Mouse (Mus musculus): ENCODE results near the gene Cfap73. TPM values are rescaled to one million over a fixed set of nuclear protein-coding genes. Genes with fewer than 3 reads are reported as not detected.

Cfap73 gene
- polyA plus RNA-seq, 2 experiments = not detected

GRCm38 (mm10) chr5:120647814-120648491, 13.9 kb upstream of the Cfap73 start:
- no peak for ATAC-seq (ENCODE audit: insufficient read depth)
- Histone ChIP-seq H3K9ac (replicated peaks) (no peak overlapping the region), H3K4me2 (ENCODE audit: low read depth) (peak overlapping the region; percentile 55), H3K27me3 (ENCODE audit: control insufficient read depth, insufficient read depth, low read length) (peaks cover 29% of the 10 kb centered on the region), H3K36me3 (replicated peaks; ENCODE audit: control insufficient read depth, insufficient read depth, low read depth) (no peaks in the 10 kb centered on the region), H3K9me3 (ENCODE audit: control insufficient read depth, low read length) (no peaks in the 10 kb centered on the region), H3K4me3 (ENCODE audit: insufficient read depth in 1 of 2, low read depth in 2 of 2, low read length in 2 of 2) (no peak overlapping the region), H3K27ac (no peak overlapping the region), H3K4me1 (replicated peaks; ENCODE audit: control insufficient read depth in 2 of 2, insufficient read depth in 2 of 2, low read length in 1 of 2) (peaks cover 2 to 6% of the 10 kb centered on the region in 2 experiments; a peak in 2 of 4 replicates)
- TF ChIP-seq CTCF (IDR thresholded peaks at IDR 0.05; ENCODE audit: low read depth) (0 out of 2 replicates have a peak, but pooled peaks have one; percentile 15), EP300 (IDR thresholded peaks at IDR 0.05; ENCODE audit: low read depth) (no peak)
- no peak for DNase-seq (ENCODE audit: low read depth in 3 of 3, low spot score in 3 of 3)
- 16% methylated on average over 12 of the region's 12 CpGs for WGBS (ENCODE audit: insufficient replicate concordance)

DNA sequence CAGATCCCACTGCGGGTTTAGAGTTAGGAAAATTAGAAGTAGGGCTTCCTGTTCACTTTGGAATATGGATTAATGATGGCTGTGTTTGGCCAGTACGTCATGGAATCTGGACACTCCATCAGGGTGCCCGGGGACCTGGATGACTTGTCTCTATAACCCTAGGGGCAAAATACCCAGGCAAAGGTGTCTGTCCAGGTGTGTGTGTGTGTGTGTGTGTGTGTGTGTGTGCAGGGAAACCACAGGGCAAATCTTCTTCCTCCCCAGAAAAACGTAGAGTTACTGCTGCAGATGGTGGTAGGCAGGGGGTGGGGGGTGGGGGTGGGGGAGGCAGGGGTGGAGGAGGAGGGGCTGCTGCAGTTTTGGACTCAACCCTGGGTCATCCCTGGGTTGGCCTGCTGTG, 13.3 kb upstream of the Cfap73 start:
- no peak overlapping the region for H3K9ac ChIP-seq (replicated peaks)
- DNase-seq (ENCODE audit: low read depth in 3 of 3, low spot score in 3 of 3) (no peak), ATAC-seq (ENCODE audit: insufficient read depth) (no peak)
- no peak overlapping the region for H3K27ac ChIP-seq
- H3K4me1 ChIP-seq (replicated peaks; ENCODE audit: control insufficient read depth in 2 of 2, insufficient read depth in 2 of 2, low read length in 1 of 2) = peaks cover 2 to 6% of the 10 kb centered on the region in 2 experiments; a peak in 2 of 4 replicates
- H3K36me3 ChIP-seq (replicated peaks; ENCODE audit: control insufficient read depth, insufficient read depth, low read depth) = no peaks in the 10 kb centered on the region
- H3K4me2 ChIP-seq (ENCODE audit: low read depth) = no peak overlapping the region
- no peaks in the 10 kb centered on the region for H3K9me3 ChIP-seq (ENCODE audit: control insufficient read depth, low read length)
- no peak for TF ChIP-seq CTCF (IDR thresholded peaks at IDR 0.05; ENCODE audit: low read depth)
- H3K27me3 ChIP-seq (ENCODE audit: control insufficient read depth, insufficient read depth, low read length) = peaks cover 29% of the 10 kb centered on the region
- WGBS (ENCODE audit: insufficient replicate concordance) = 54% methylated on average over 4 of the region's 4 CpGs
- H3K4me3 ChIP-seq (ENCODE audit: insufficient read depth in 1 of 2, low read depth in 2 of 2, low read length in 2 of 2) = no peak overlapping the region

- no peaks in the 10 kb centered on the region for H3K36me3 ChIP-seq (replicated peaks; ENCODE audit: control insufficient read depth, insufficient read depth, low read depth)
- TF ChIP-seq CTCF (IDR thresholded peaks at IDR 0.05; ENCODE audit: low read depth) (no peak), EP300 (IDR thresholded peaks at IDR 0.05; ENCODE audit: low read depth) (no peak)
- no peak for ATAC-seq (ENCODE audit: insufficient read depth)
- no peak overlapping the region for H3K4me2 ChIP-seq (ENCODE audit: low read depth)
- DNase-seq (ENCODE audit: low read depth in 3 of 3, low spot score in 3 of 3) = no peak
- H3K4me1 ChIP-seq (replicated peaks; ENCODE audit: control insufficient read depth in 2 of 2, insufficient read depth in 2 of 2, low read length in 1 of 2) = peaks cover 2 to 6% of the 10 kb centered on the region in 2 experiments; a peak in 2 of 4 replicates
- no peak overlapping the region for H3K4me3 ChIP-seq (ENCODE audit: insufficient read depth in 1 of 2, low read depth in 2 of 2, low read length in 2 of 2)
- WGBS (ENCODE audit: insufficient replicate concordance) = 36% methylated on average over 6 of the region's 6 CpGs
- no peak overlapping the region for H3K9ac ChIP-seq (replicated peaks)
- no peaks in the 10 kb centered on the region for H3K9me3 ChIP-seq (ENCODE audit: control insufficient read depth, low read length)
- peaks cover 28% of the 10 kb centered on the region for H3K27me3 ChIP-seq (ENCODE audit: control insufficient read depth, insufficient read depth, low read length)
- H3K27ac ChIP-seq = no peak overlapping the region
These were observed 11.8 kb upstream of the Cfap73 start for GRCm38 (mm10) chr5:120645851-120646250.

GRCm38 (mm10) chr5:120644227-120644626, 10.2 kb upstream of the Cfap73 start:
- no peaks in the 10 kb centered on the region for H3K9me3 ChIP-seq (ENCODE audit: control insufficient read depth, low read length)
- H3K36me3 ChIP-seq (replicated peaks; ENCODE audit: control insufficient read depth, insufficient read depth, low read depth) = no peaks in the 10 kb centered on the region
- H3K9ac ChIP-seq (replicated peaks) = no peak overlapping the region
- peaks cover 2 to 6% of the 10 kb centered on the region in 2 experiments; a peak in 2 of 4 replicates for H3K4me1 ChIP-seq (replicated peaks; ENCODE audit: control insufficient read depth in 2 of 2, insufficient read depth in 2 of 2, low read length in 1 of 2)
- H3K27me3 ChIP-seq (ENCODE audit: control insufficient read depth, insufficient read depth, low read length) = peaks cover 13% of the 10 kb centered on the region
- no peak for TF ChIP-seq CTCF (IDR thresholded peaks at IDR 0.05; ENCODE audit: low read depth)
- TF ChIP-seq EP300 (IDR thresholded peaks at IDR 0.05; ENCODE audit: low read depth) = no peak
- ATAC-seq (ENCODE audit: insufficient read depth) = no peak
- no peak for DNase-seq (ENCODE audit: low read depth in 3 of 3, low spot score in 3 of 3)
- H3K27ac ChIP-seq = no peak overlapping the region
- WGBS (ENCODE audit: insufficient replicate concordance) = 19% methylated on average over 3 of the region's 3 CpGs
- no peak overlapping the region for H3K4me2 ChIP-seq (ENCODE audit: low read depth)
- H3K4me3 ChIP-seq (ENCODE audit: insufficient read depth in 1 of 2, low read depth in 2 of 2, low read length in 2 of 2) = no peak overlapping the region

- H3K36me3 ChIP-seq (replicated peaks; ENCODE audit: control insufficient read depth, insufficient read depth, low read depth) = no peaks in the 10 kb centered on the region
- H3K4me3 ChIP-seq (ENCODE audit: insufficient read depth in 1 of 2, low read depth in 2 of 2, low read length in 2 of 2) = no peak overlapping the region
- TF ChIP-seq EP300 (IDR thresholded peaks at IDR 0.05; ENCODE audit: low read depth) (no peak), CTCF (IDR thresholded peaks at IDR 0.05; ENCODE audit: low read depth) (no peak)
- no peak overlapping the region for H3K9ac ChIP-seq (replicated peaks)
- H3K27ac ChIP-seq = no peak overlapping the region
- H3K9me3 ChIP-seq (ENCODE audit: control insufficient read depth, low read length) = no peaks in the 10 kb centered on the region
- ATAC-seq (ENCODE audit: insufficient read depth) (no peak), DNase-seq (ENCODE audit: low read depth in 3 of 3, low spot score in 3 of 3) (no peak)
- H3K4me2 ChIP-seq (ENCODE audit: low read depth) = no peak overlapping the region
- H3K27me3 ChIP-seq (ENCODE audit: control insufficient read depth, insufficient read depth, low read length) = peaks cover 9% of the 10 kb centered on the region
- WGBS (ENCODE audit: insufficient replicate concordance) = 11% methylated on average over 14 of the region's 14 CpGs
- peaks cover 2% of the 10 kb centered on the region in 2 experiments; a peak in 2 of 4 replicates for H3K4me1 ChIP-seq (replicated peaks; ENCODE audit: control insufficient read depth in 2 of 2, insufficient read depth in 2 of 2, low read length in 1 of 2)
These were observed 9.5 kb upstream of the Cfap73 start for GRCm38 (mm10) chr5:120643365-120644085.

Data from liver, embryonic 14.5 days (tissue).